Mouse (Mus musculus) testis, postnatal 10 days (tissue): Measurements from ENCODE around the gene Gm10840.
"Not testable (repeated sequence)": the region's sequence is repeated elsewhere in the genome, so short reads cannot be mapped to it uniquely, and the experiment has no call there.

Source experiments
- DNase-seq: peaks from one replicate; pipeline ENCODE4 v3.0.0; 2021; ENCODE audit warnings: low spot score

The Gm10840 gene

DNA sequence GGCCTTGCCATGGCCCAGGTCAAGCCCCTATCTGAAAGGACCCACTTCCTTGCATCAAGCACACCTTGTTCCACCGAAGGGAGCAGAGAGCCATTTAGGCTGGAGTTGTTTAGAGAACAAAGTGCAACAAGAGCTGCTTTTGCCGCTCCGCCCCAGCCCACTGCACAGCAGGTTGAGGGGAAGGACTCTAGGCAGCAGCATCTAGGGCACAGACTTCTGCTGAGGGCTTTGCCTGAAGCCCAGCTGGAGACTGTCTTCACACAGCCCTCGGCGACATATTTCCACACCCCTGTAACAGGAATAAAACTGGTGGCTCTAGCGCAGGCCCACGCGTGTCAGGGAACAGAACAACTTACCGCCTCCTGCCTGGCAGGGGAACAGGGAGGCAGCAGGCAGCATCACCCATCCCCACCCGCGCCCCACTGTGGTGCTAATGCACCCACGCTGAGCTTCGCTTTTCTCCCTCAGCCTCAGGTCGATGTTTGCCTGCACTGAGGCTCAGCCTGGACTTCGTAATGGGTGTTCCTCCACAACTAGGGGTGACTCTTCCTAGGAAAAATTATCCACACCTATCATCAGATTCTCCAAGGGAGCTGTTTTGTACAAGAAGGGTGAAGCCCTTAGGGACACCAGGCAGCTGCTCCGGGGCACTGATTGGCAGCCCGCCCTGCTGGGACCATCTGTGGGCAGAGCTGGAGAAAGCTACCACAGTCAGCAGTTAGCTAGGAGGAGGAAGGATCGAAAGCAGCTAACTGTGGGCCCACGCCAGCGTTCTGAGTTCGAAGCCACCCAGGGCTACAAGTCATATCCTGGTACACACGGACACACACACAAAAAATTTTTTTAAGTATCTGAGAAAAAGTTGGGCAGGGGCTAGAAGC, at the start of gene Gm10840, which contains the start of gene Limd2:
TSS of gene Gm10840 (plus strand) at position 10 of the 881 bp plus-strand sequence.
TSS of gene Limd2 (minus strand) at position 20 of the 881 bp plus-strand sequence.
- DNase-seq, result peak; percentile 62

DNA sequence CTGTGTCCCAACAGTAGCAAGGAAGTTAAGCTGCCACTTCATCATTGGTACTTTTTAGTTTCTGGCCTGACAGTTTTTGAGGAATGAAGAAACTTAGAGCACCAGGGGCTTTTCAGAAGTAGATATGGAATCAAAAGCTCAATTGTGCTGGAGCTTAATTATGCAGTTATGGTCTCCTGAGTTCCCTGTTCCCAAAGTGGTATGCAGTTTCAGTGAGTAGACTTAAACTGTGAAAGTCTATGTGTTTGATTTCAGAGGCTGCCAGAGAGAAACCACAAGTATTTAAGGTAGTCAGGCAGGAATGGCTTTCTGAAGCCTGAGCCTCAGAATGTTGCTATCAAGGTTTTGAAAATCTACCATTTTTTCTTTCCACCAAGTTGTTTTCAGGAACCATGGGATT, 49.0 kb upstream of the Gm10840 start:
- no peak for DNase-seq

DNA sequence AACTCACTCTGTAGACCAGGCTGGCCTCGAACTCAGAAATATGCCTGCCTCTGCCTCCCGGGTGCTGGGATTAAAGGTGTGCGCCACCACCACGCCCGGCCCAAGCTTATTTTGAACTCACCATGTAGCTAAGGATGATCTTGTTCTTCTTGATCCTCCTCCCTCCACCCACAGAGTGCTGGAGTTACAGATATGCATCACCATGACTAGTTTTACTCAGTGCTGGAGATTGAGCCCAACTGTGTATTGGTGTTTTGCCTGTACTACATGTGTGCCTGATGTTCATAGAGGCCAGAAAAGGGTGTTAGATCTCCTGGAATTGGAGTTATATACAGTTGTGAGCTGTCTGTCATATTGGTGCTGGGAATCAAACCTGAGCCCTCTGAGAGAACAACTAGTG, 38.4 kb upstream of the Gm10840 start:
- DNase-seq, result no peak

DNA sequence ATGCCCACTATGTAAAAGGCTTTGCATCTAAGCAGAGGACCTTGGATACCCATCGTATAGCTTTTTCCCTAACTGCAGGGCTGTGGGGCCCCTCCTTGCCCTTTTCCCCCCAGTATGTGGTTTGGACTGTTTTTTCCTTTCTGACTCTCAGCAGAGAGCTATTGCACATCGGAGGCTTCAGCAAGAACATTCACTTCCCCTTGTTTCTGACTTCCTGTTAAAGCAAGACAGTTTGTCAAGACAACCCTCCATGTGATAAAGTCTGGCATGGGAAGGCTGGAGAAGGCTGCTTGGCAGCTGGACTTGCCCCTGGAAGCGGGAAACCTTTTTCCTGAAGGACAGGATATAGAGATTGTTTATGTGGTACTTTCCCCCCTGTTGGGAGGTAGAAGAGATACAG, 37.9 kb upstream of the Gm10840 start:
- DNase-seq, result no peak

DNA sequence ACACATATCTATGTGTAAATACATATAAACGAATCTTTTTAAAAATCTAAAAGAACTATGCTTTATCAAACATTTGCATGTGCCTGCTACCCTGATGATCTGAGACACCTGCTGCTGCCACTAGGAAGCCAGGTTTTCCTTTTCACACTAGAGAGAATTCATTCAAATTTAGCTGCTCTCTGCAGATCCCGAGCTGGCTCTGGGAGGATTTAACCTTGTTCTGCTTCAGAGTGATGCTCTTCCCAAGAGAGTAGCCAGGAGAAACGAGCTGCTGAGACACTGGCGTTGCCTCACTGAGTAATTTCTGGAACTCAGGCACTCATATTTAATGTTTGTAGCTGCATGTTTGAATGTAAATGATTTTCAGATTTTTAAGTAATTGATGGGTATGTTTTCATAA, 35.9 kb upstream of the Gm10840 start:
- no peak for DNase-seq

DNA sequence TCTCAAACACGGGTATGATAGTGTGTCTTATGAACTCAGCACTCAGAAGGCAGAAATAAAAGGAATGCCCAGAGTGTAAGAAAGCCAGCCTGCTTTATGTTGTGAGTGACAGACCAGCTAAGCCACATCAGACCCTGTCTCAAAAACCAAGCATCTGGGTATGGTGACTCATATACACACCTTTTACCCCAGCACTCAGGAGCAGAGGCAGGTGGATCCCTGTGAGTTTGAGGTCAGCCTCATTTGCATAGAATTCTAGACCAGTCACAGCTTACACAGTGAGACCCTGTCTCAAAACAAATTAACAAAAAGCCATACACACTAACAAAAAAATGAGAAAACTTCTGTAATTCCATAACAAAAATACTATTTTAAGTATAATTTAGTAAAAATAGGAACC, 34.8 kb upstream of the Gm10840 start:
- no peak for DNase-seq

DNA sequence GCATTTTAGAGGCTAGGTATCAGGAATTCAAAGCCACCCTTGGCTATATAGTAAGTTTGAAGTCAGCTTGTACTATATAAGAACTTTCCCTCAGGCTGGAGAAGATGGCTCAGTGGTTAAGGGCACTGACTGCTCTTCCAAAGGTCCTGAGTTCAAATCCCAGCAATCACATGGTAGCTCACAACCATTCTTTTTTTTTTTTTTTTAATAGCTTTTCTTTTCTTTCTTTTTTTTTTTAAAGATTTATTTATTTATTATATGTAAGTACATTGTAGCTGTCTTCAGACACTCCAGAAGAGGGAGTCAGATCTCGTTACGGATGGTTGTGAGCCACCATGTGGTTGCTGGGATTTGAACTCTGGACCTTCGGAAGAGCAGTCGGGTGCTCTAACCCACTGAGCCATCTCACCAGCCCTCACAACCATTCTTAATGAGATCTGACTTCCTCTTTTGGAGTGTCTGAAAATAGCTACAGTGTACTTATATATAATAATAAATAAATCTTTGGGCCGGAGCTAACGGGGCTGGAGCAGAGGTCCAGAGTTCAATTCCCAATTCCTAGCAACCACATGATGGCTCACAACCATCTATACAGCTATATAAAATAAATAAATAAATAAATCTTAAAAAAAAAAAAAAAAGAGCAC, 33.8 kb upstream of the Gm10840 start:
- DNase-seq, result not testable (repeated sequence)

DNA sequence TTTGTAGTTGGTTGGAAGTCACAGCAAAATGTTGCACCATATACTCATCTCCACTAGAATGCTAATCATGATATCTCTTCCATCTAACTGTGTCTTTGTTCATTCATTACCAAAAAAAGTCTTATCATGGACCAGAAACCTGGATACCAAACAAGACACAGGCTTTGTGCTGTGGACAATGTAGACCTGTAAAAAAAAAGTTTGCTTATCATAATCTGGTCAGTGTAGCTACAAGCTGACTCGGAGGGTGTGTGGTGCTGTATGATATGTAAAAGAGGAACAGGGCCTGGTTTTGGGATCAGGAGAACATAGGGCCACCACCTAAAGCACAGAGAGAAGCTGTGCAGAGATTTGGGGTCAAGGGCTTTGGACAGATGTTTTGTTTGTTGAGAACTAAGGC, 31.2 kb upstream of the Gm10840 start:
- DNase-seq, result no peak

DNA sequence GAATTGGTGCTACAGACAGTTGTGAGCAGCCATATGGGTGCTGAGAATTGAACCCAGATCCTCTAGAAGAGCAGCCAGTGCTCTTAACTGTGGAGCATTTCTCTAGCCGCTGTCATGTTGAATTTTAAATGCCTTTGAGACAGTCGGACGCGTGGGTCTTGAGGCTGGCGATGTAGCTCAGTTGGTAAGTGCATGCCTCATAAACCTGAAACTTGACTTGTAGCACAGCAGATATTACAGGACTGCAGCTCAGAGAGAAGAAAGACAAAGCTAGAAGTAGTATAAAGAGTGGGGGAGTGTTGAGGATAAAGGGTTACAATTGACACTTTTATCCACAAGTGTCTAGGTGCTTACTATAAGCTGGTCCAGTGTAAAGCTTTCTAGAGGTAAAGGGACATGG, 28.1 kb upstream of the Gm10840 start:
- DNase-seq, result no peak

DNA sequence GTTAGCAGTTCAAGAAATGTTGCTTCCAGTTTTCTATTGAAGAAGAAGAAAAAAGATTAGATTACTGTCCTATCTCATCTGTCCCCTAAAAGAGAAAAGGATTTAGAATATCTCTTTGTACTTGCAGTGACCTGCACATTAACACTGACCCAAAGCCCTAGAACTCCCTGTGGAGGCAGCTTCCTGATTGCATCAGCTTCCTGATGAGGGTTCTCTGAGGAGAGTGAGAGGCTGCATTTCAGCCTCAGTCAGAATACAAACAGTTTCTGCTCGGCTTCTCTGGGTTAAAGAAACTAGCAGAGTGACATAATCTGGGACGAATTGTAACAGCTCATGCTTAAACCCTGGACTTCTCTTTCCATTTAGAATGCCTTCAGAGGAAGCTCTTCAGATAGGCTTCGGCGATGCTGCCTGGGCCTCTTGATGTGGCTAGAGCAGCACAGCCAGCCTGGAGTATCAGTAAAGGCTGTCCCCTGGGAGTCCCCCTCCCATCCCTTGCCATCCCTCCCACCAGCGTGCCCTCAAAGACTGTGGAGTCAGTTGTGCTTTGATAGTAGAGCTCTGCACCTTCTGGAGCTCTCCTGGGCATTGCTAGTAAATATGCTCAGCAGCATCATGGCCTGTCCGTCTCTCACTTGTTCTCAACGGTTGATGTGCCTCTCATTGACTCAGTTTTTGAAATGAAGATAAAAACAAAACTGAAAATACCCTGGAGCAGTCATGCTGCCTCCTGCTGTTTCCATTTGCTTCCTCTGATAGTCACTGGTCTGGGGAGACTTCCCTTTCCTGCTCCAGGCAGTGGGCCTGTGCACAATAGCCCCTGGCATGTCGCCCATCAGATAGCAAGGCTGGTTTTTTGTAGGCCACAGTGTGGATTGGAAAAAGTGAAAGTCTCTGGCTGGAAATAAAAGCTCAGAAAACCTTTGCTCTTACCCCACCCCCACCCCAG, 25.8 kb upstream of the Gm10840 start:
- DNase-seq, result peak; percentile 83

DNA sequence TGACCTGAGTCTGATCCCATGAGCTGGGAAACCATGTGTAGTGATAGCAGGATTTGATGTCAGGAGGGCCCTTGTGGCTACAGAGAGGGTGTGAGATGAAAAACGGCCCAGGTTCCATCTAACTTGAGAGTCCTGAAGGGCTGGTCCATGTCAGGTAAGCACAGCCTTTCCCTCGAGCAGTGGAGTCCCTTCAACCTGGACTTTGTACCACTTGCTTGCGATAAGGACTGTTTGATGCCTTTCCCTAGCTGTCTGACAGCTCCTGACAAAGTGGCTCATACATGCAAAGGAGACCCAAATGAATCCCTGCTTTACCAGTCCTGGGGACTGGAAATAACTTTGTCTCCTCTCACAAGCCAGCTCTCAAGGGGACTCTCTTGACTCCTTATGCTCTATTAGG, 9.4 kb upstream of the Gm10840 start:
- DNase-seq, result no peak

DNA sequence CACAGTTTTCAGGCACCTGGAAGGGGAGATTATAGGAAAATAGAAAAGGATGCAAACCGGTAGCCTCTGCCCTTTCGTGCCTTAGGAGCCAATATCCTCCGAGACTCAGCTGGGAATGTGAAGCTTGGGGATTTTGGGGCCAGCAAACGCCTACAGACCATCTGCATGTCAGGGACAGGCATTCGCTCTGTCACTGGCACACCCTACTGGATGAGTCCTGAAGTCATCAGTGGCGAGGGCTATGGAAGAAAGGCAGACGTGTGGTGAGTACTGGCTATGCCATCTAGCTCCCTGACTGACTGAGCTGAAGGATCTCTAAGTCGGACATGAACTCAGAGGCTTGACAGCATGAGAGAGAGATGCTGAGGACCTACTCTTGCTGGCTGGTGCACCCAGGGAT, 8.5 kb upstream of the Gm10840 start:
- peak; percentile 22 for DNase-seq

DNA sequence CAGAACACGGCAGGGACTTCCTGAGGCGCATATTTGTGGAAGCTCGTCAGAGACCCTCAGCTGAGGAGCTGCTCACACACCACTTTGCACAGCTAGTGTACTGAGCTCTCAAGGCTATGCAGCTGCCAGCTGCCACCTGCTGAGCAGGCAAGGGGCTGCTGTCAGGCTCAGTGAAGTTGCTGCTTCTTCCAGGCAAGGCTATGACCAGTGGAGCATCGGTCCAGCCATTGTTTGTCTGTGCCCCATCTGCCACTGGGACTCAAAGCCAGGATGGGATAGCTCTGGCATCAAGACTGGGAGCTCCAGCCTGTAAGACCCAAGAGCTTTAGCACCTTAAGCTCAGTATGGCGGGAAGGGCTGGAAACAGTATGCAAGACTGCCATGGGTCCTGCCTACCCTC, 6.6 kb upstream of the Gm10840 start:
- no peak for DNase-seq

DNA sequence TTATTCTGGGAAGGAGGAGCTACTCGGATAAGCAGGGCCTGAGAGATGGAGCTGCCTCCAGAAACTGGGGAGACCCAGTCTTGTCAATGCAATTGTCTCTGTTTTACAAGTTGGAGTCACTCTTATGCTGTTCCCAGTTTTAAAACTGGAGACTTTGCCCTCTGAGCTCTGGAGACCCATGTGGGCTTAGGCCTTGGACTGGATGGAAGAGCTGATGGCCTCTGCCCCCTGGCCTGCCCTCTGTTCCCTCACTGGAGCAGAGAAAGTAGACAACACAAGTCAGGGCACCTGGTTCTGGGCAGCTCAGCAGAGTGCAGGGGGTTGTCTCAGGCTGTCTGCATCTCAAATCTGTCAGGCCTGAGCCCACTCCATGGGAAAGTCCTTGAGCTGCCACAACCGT, 5.9 kb upstream of the Gm10840 start:
- DNase-seq, result no peak

DNA sequence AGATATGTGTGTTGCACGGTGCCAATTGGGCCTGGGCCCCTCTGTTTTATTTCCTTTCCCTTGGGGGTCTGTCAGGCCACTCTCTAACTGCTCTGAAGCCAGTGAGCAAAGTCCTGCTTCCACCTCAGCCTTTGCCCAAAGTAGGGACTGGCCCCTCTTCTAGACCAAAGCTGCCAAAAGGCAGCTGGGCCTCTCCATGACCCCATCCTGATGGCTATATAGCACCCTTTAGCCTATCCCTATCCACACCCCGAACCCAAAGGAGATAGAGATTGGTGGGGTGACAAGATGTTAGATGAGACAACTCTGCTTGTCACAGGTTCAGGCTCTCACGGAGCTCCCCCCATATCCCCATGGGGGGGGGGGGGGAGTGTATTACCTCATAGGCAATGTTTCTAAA, 4.9 kb upstream of the Gm10840 start:
- DNase-seq, result no peak

DNA sequence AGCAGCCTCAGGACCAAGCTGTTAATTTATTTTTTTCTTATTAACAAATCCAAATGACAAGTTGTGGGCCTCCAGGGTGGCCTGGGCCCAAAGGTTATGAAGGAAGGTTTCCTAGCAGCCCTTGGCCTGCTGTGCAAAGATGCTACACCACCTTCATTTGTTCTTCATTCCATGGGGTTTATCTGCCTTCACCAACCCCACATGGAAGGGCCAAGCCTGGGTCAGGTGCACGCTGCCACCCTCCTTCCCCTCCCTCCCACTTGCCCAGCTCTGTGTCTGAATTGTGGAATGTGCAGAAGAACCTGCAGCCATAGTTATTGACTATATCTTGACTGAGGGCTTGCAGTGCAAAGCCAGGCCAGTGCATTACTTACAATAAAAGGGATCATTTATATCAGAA, 4.4 kb upstream of the Gm10840 start:
- DNase-seq, result no peak

DNA sequence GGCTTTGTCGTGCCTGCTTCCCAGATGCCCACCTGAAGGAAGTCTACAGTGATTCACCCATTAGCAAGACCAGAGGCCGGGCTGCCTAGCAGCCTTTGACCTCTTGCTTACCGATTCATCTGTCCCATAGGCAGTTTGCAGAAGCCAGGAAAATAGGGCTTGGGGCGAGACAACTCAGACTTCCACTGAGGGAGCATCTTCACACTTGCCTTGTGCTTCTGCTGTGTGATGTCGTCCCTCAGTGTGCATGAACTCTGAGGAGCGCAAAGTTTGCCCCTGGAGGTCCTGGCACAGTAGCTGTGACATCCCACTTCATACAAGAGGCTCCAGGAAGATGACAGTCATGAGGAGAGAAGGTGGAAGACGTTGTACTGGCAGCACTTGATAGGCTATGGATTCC, 3.5 kb upstream of the Gm10840 start:
- DNase-seq, result no peak

DNA sequence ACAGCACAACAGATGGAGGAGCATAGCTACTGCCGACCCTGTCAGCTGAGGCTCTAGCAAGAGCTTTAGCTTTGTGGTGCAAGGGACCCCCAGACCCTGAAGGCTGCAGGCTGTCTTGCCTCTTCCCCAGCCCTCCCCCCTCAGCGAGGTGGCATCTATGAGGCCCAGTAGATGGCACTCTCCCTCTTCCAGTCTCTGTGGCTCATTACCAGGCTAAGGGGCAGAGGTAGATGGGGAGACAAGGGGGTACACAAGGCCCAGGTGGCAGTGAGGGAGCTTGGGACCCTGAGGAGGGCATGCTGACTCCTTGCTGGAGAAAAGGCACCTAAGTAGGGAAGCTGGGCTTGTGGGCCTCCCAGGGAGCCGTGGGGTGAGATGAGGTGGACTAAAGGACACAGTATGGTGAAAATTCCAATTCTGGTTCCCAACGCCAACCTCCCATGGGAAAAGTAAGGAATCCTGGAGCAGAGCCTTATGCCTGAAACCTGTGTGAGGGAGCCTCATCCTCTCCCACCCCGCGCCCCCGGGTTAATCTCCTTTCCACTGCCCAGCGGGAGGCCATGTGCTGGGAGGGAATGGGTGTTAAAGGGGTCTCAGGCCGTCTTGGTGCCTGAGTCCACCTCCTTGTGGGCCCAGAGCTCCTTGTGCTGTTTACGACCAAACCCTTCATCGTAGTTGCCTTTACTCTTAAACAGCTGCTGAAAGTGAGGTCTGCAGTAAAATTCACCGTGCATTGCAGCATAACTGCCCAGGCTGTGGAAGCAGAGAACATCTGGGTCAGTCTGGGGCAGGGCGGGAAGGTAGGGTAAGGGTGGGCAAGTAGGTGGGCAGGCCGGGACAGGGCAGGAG, 2.3 kb upstream of the Gm10840 start:
- no peak for DNase-seq

DNA sequence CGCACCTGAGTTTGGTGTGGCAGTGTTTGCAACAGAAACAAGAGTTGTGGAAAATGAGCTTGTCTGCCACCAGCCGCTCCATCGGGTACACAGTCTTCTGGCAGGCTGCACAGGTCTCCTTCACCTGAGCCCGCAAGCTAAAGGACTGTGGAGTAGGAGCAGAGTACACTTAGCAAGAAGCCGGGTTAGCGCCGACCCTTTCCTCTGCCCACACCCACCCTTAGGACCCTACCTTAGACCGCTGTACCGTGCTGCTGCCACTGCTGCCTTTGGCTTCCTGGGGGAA, 1.8 kb upstream of the Gm10840 start:
- DNase-seq, result no peak

DNA sequence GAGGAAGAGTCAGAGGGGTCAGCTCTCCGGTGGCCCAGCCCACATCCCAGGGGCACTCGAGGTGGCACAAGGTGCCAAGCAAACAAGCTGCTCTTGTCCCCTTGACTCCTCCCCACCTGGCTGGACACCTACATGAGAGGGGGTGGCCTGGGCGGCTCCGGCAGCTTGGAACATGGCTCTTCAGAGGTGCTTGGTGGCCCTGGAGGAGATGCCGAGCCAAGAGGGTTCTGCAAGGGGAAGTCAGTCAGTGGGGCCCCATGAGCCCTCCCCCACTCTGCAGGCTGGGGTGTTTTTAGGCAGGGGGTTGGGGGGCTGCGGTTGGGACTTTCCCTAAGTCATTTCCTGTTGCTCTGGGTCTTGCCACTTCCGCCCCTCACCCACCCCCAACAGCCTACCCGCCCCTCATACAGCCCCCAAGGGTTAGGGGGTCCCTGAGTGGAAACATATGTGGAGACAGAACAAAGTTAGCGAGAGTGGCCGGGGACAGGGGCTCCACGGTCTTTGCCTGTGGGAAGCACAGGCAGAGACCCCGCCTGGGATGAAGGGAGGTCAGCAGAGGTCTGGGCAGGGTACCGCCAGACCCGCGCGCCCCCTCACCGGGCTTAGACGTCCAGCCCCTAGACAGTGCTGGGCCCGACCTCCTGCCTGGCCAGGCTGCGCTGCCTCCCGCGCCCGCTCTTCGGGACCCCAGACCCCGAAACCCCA, 1.3 kb upstream of the Gm10840 start:
- peak; percentile 61 for DNase-seq
